Mouse (Mus musculus): ENCODE results near the gene Atpaf2.
"Not testable (repeated sequence)": the region's sequence is repeated elsewhere in the genome, so short reads cannot be mapped to it uniquely, and the experiment has no call there.

Atpaf2 gene

DNA sequence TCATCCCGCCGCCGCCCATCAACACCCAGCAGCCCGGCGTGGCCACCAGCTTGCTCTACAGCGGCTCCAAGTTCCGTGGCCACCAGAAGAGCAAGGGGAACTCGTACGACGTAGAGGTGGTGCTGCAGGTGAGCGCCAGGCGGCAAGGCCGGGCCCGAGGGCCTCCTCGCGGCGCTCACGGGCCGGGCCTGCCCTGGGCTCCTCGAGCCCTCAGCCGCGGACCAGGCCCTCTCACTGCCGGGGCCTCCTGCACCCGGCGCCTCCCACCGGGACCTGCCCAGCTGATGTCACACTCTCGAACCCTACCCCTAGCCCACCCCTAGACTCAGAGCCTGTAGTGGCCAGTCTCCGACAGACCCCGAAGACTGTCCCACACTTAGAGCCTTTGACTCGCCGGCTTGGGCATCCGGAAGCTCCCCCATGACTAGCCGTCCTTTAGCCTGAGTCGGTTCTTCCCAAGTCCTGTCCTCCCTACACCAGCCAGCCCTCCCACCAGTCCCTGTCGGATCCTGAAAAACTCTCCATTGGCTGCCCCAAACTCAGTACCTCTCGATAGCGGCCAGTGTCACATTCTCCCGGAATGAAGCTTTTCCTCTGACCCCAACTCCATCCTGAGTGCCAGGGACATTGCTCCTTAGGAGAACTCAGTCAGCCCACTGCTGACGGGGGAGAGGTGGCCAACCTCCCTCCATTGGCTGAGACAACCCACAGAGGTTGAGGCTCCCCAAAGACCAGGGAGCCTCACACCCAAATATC is at the start of gene Atpaf2:
Atpaf2 (minus strand) TSS at position 741 of the 756 bp plus-strand sequence.
- no peak for DNase-seq (ENCODE audit: low spot score in 2 of 2)

DNA sequence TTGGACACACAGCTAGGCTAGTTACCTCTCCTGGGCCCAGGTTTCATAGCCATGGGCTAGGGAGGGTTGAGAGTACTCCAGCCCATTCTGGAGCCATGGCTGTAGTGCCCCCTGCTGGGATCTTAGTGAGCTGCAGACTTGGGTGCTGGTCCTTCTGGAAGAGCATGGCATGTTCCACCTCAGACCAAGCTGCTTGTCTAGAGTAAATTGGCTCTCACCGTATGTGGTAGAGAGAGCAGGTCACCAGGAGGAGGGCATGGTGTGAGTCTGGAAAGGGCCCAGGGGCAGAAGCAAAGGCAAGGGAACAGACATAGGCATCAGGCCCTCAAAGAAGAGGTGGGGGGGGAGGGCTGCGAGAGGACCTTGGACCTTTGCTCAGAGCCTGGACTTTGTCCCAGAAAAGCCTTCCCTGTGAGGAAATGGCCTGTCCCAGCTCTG is 47.7 kb upstream of the Atpaf2 start:
- DNase-seq (ENCODE audit: low spot score in 2 of 2), result no peak

DNA sequence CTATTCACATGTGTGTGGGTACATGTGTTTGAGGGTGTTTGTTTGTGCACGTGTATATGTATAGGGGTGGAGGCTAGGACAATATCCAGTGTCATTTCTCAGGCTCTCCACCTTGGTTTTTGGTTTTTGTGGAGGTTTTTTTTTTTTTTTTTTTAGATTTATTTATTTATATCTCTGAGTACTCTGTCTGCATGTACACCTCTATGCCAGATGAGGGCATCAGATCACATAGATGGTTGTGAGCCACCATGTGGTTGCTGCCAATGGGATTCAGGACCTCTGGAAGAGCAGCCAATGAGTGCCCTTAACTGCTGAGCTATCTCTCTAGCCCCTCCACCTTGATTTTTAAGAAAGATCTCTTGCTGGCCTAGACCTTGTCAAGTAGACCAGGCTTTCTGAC is 39.7 kb upstream of the Atpaf2 start:
- DNase-seq (ENCODE audit: low spot score in 2 of 2), result no peak

DNA sequence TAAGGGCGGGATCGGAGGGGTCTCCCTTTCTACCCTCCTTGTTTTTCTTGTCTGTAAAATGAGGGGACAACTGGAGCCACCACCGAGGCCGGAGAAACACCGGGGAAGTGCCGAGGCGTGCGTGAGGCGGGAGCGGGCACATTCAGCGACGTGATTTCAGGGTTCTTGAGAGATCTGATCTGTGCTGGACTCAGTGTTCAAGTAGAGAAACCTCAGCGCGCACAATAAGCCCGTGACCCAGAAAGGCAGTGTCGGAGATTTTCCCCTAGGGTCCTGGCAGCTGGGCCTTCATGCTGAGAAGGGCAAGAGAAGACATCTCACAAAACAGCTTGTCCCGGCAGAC is 36.5 kb upstream of the Atpaf2 start:
- DNase-seq (ENCODE audit: low spot score in 2 of 2), result no peak

DNA sequence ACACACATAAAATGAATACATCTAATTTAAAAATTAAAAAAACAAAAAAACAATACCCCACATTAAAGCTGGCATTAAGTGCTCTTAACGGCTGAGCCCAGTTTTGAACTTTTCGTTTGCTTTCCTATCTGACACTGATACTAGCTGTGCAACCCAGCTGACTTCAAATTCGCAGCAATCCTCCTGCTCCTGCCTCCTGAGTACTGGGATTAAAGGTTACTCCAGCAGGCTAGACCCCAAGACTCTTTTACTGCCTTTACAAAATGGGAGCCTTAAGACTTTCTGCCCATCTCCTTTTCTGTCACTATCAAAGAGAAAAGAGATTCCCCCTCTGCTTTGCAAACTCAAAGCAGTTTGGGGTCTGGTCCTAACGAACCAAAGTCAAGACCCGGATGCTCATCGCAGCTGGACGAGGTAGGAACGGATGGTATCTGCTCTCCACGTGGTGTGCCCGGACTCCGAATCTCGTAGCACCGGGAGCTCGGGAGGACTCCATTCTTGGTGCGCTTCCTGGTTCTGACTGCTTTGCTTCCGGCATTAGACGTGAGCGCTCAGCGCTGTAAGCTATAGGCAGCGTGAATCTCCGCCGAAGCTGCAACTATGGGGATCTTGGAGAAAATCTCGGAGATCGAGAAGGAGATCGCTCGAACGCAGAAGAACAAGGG is 36.0 kb upstream of the Atpaf2 start, which contains the start of gene Drg2:
Drg2 (plus strand) TSS at position 512 of the 665 bp plus-strand sequence.
- peak; percentile 85 to 89 for DNase-seq (ENCODE audit: low spot score in 2 of 2)

DNA sequence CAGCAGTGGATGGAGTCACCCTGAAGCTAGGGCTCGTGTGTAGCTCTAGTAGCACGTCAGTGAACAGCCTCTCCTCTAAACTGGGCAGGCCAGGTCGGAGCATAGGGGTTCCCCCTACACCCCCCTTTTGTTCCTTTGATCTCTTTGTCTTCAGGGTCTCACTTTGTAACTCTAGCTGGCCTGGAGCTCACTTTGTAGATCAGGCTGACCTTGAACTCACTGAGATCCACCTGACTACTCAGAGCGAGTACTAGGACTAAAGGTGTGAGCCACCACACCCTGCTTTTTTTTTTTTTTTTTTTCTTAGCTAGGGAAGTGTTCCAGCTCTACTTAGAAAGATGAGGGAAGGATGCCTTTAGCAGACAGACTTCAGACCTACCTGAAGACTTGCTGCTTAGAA is 25.8 kb upstream of the Atpaf2 start:
- DNase-seq (ENCODE audit: low spot score in 2 of 2), result no peak

DNA sequence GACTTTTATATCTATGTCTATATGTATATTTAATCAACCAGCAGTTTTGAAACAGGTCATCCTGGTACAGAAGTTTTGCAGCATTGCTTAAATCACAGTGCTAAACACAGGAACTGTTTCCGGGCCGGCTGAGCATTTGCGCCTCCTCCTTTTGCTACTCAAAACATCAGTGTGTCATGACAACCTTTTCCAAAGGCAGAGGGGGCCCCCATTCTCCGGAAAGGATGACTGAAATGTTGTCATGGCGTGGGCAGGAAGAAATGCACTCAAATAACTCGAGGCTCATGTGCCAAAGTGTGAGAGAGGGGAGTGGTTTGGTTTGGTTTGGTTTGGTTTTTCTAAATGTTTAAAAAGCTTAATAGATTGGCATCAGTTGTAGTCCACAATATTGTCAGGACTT is 24.6 kb upstream of the Atpaf2 start:
- DNase-seq (ENCODE audit: low spot score in 2 of 2), result no peak

DNA sequence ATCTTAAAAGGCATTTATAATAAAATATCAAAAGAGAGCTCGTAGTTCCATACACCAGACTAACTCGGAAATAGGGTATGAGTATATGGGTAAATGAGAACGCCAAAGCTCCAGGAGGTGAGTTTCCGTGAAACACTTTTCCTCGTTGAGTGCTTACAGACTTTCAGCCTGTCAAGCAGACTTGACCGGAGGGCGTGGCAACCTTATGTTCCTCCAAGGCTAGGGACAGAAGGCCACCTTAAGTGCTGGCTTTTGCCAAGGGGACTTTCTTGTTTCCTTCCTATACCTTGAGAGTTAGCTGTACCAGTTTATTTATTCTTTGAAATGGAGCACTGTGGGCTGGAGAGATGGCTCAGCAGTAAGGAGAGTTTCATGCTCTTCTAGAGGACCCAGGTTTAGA is 21.9 kb upstream of the Atpaf2 start:
- no peak for DNase-seq (ENCODE audit: low spot score in 2 of 2)

DNA sequence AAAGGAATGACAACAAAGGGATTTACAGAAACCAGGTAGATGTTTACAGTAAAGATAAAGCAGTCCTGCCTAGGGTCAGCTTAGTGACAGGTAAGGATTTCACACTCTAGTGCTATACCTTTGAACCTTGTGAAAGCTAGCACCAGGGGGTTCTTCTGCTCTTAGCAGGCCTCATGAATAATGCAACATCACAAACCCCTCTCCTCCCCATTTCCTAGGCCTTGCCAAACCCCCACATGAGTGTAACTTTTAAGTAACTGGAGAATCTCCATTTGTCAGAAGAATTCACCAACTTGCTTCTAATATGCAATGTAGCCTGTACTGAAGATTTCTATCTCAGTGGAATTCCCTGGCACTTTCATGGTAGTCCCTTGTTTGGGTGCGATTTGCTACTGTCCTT is 21.4 kb upstream of the Atpaf2 start:
- not testable (repeated sequence) for DNase-seq (ENCODE audit: low spot score in 2 of 2)

DNA sequence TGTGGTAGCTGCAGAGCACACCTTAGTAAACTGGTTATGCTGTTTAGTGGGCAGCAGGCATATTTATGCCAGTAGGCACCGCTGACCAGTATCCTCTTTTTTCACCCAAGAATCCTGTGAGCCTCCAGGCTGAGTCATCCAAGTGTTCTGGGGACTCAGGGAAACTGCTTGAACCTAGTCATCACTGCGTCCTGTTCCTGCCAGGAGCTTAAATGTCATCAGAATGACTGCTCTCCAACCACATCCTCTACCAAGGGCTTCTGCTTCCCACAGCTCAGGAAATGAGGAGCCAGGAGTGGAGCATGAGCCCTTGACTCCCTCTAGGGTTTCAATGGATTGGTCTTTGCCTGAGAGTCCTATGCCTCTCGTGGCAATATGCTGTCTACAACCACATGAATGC is 18.4 kb upstream of the Atpaf2 start:
- DNase-seq (ENCODE audit: low spot score in 2 of 2), result no peak

DNA sequence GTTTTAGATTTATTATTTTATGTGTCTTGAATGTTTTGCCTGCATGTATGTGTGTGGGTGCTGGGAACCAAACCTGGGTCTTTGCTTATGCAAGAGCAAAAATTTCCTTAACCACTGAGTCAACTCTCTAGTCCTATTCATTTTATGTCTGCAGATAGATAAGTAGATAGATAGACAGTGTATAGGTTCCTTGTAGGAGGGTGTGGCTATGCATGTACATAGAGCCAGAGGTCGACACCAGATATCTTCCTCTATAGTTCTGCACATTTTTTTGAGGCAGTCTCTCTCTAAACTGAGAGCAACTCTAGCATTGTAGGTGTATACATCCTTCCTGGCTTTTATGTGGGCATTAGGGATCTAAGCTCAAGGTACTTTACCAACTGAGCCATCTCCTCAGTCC is 16.9 kb upstream of the Atpaf2 start:
- no peak for DNase-seq (ENCODE audit: low spot score in 2 of 2)

DNA sequence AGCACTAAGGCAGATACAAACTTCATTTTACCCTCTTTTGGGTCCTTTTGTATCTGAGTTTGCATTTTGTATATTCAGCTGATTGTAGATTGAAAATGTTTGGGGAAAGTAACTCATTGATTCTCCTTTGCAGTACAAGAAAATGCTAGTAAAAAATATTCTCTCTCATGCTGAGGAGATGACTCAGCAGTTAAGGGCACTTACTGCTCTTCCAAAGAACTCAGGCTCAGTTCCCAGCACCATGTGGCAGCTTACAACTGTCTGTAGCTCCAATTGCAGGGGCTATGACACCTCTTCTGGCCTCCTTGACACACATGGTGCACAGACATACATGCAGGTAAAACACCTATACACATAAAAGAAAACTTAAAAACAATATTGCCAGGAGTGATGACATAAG is 15.2 kb upstream of the Atpaf2 start:
- DNase-seq (ENCODE audit: low spot score in 2 of 2), result no peak

DNA sequence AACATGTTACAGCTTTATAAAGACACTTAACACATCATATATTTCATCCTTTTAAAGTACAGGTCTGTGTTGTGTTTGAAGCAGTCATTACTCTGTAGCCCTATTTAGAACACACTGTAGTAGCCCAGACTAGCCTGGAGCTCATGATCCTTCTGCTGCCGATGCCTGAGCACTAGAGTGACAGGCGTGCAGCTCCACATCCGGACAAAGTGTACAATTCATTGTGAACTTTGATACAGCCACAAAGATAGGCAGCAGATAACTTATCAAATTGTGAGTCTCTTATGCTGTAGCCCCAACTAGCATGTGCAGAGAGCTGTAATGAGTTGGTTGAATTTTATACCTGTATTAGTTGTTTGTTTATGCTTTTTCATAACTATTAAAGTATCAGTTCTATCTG is 9.4 kb upstream of the Atpaf2 start:
- DNase-seq (ENCODE audit: low spot score in 2 of 2), result no peak

DNA sequence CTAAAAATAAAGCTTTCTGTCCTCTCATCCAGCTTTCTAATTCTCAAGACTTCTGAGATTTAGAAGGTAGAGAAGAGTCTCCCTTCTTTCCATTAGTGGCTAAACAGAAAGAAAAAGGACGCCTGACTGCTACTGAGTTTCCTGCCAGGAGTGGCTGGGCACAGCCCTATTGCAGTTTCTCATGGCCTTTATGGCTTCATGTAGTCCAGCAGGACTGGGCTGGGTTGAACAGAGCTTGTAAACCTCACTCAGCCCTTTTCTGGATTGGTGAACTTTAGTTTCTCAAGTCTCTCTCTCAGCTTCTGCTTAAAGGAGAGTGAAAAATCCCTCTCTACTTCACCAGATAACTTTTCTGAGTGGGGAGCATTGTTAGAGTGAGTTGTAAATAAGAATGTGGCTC is 8.2 kb upstream of the Atpaf2 start:
- no peak for DNase-seq (ENCODE audit: low spot score in 2 of 2)

DNA sequence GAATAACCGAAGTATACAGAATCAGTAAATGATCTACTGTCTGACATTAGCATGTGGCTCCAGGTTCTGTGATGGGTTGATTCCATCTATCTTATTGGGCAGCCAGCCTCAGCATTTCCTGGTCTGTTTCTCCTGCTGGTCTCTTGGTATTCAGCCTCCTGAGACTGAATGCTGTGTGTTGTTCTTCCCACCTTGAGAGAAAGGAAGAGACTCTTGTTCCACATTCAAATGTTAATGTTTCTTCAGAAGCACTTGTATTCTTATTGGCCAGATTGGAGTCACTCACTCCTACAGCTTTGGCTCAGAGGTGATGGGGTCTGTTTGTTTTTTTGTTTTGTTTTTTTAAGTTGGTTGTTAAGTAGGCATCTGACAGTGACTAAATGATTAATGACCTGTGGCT is 4.7 kb upstream of the Atpaf2 start:
- DNase-seq (ENCODE audit: low spot score in 2 of 2), result no peak

DNA sequence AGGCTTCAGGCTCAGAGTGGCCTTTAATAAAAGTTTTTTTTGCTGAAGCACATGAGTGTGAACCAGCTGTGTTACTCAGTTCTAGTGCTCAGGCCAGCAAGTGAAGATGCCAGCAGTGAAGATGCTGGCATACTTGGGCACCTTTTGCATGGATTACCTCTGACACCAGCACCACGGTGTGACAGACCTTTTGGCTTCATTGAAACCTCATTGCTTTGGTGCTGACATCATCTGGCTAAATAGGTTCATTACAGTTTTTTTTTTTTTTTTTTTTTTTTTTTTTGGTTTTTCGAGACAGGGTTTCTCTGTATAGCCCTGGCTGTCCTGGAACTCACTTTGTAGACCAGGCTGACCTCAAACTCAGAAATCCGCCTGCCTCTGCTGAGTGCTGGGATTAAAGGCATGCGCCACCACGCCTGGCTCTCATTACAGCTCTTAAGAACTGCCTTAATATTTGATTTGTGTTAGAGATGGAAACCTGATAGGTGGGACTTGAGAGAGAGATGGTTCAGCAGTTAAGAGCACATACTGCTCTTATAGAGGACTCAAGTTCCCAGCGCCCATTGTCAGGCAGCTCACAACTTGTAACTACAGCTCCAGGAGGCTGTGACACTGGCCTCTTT is 3.9 kb upstream of the Atpaf2 start:
- DNase-seq (ENCODE audit: low spot score in 2 of 2), result no peak

DNA sequence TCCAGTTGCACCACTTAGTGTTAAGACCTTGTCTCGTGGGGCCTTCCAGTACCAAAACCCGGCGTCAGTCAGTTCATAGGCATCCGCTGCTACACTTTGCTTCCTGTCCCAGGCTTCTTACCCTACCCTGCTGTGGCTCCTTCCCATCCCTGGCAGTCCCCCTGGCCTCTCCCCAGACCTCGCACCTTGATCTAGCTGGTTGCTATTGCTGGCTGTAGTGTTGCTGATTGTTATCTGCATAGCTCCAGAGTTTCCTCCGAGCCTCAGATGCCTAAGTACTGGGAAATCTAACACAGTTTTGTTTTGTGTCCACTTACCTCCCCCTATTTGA is 181 bp upstream of the Atpaf2 start:
- no peak for DNase-seq (ENCODE audit: low spot score in 2 of 2)

DNA sequence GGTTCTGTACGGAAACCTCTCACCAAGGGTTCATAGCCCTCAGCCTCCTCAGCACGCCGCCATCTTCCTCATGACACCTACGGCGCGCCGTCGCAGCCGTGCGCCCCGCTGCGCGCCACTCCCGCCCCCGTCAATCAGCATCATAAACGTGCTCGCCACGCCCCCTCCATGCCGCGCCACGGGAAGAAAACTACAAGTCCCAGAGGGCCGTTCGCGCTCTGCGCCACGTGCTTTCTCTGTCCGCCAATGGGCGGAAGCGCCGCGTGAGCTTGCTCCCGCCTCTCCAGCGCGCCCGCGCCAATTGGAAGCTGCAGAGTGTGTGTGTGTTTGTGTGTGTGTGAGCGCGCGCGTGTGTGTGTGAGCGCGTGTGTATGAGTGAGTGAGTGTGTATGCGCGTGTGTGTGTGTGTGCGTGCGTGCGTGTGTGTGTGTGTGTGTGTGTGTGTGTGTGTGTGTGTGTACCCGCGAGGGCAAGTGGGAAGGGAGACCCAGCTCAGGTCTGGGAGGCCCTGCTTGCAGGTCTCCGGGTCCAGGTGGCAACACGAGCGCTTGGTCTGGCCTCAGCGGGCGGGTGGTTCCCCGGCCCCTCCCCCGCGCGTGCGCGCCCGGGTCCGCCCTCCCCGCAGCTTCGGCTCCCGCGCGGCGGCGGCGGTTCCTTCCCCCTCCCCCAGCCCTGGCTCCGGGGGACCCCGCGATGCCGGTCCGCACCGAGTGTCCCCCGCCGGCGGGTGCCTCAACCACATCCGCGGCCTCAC is 1.1 kb downstream of the Atpaf2 start, which contains the start of gene Gid4:
Gid4 (plus strand) TSS at position 183 of the 754 bp plus-strand sequence.
- DNase-seq (ENCODE audit: low spot score in 2 of 2), result peak; percentile 99

DNA sequence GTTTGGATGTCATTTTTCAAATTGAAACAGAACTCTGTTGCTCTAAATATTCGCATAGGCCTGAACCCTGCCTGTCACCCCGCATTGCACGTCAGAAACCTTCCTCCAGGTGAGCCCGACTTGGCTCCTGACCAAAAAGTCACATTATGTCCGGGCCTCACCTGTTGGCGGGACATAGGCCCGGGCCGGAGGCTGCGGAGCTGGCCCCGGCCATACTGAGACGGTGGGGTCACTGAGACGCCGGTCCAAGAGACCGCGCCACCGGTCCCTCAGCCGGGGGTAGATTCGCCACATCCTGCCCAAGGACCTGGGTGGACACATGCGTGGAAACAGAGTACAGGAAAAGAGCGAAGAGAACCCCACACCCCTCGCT is 1.7 kb downstream of the Atpaf2 start:
- DNase-seq (ENCODE audit: low spot score in 2 of 2), result no peak

DNA sequence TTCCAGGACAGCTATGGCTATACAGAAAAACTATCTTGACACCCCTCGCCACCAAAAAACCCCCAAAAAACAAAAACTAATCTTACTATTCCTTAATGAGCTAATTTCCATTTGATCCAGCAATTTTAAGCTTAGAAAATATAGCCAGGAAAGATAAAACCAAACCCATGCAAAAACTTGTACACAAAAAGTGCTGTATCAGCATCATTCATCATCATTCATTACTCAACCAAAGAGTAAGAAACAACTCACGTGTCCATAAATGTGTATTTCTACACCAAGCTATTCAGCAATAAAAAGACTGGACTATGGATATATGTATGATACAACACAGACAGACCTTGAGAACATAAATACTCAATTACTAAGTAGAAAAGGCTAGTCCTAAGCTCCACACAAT is 5.3 kb downstream of the Atpaf2 start:
- no peak for DNase-seq (ENCODE audit: low spot score in 2 of 2)

DNA sequence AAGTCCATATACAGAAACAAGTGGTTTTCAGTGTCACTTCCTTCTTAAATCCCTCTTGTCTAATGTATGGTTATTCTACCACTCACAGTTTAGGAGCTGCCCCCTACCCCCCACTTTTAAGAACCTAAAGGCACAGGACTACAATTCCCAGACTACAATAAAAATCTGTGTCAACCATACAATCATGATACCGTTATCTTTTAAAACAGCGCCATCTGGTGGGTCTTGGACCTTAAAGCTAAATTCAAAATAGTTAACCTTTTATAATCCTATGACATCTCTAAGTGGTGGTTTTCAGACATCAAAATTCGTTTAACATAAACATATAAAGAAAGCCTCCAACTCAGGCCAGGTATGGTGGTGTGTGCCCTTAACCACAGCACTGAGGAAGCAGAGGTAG is 6.1 kb downstream of the Atpaf2 start:
- DNase-seq (ENCODE audit: low spot score in 2 of 2), result no peak

DNA sequence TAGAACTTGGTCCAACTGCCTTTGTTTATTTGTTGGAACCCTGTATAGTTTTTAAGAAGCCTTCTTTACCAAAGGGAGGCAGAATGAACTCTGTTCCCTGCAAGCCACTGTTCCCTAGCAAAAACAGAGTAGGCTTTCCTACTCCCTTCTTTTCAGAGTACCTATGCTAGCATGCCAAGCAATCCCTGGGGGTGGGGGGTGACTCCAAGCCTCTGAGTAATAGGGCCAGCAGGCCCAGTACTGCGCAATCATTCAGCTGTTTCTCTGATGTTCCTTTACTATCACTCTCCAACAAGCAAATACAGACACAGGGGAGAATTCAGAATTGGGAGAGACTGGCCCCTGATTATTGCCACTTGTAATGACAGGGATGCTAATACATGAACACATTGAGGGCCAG is 11.7 kb downstream of the Atpaf2 start:
- no peak for DNase-seq (ENCODE audit: low spot score in 2 of 2)

DNA sequence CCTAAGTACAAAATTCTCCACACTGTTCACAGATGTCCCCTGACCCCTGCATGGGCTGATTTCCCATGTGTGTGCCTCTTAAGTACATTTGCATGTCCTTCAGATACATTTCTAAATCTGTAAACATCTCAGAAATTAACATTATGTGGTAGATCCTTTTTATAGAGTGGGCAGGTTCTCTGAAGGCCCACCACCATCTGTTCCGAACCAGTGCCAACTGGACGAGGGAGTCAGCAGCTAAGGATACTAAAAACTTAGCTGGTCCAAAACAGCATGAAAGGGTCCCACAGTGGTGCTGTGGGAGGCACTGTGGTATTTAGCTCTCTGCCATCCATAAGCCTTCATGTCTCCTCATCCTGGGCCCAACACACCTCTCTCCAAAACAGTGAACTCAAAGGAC is 21.1 kb downstream of the Atpaf2 start:
- DNase-seq (ENCODE audit: low spot score in 2 of 2), result no peak

Data from urinary bladder, postnatal 4 days (tissue).